Mouse (Mus musculus) lung, adult 2 months (tissue): ENCODE data around the gene Cactin.

Experiments
- CTCF ChIP-seq: fragments of 200-500 bp; IDR thresholded peaks from 2 replicates; pipeline ENCODE4 v1.5.1; 2011; ENCODE audit warnings: mild to moderate bottlenecking, low read length, control low read depth; ENCODE audit not compliant: insufficient read depth
- POLR2A ChIP-seq: fragments of 200-500 bp; IDR thresholded peaks from 2 replicates; pipeline ENCODE4 v1.6.1; 2011; ENCODE audit warnings: low read depth, mild to moderate bottlenecking, control low read depth, low read length, borderline replicate concordance; ENCODE audit errors: extremely low read depth

DNA sequence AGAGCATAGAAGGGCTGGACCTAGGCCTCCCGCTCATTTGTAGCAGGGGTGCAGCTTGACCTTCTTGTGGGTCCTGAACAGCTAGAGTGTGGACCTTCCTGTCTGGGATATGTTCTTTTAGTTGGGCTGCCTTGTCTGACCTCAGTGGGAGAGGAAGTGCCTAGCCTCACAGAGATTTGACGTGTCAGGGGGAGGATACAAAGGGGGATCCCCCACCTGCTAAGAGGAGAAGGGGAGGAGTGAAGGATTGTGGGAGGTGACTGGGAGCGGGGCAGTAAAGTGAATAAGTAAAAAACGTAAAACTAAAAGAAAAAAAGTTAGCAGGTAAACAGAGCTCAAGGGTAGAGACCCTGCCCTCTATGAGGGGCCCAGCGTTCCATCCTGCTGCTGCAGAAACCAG lies 11.3 kb upstream of the Cactin start:
- TF ChIP-seq POLR2A (no peak), CTCF (no peak)
